Mouse (Mus musculus) neural tube, embryonic 10.5 days (tissue): ENCODE results near the gene Chmp6.

ENCODE experiments used
- DNase-seq: peaks from one replicate; pipeline ENCODE4 v3.0.0-alpha.2; 2017; ENCODE audit warnings: low spot score; ENCODE audit errors: extremely low spot score

Gene Chmp6

DNA sequence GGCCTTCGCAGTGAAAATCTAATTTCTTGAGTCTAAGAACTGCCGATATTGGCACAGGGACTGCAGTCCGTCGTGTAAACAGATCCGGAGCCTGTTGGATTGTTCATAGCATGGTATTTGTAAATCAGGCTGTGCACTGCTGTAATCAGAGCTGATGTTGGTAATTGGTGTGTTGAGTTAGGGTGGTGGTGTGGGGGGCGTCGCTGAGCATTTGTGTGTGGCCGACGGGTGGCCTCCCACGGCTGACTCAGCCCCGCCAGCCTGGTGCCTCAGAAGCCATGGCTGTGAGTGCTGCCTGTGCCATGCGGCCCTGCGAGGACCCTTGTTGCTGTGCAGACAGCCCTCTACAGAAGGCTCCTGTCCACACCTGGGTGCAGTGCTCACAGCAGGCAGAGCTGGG lies 43.3 kb downstream of the Chmp6 start:
- no peak for DNase-seq

DNA sequence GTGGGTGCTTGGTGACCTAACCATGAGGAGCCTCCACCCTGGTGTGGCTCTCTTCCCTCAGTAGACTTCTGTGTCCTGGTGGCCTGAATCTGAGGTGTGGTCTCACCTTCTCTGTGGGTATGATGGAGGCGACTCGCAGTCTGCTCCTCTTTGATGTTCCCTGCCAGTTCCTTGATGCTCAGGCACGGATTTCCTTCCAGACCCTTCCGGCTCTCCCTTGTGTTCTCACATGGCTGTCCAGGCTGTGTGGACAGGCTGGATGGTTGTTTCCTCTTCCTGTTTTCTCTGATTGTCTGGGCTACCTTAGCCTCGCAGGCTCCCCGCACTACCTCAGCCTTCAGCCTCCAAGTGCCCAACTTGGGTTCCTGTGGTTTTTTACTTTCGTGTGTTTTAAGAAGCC lies 45.6 kb downstream of the Chmp6 start:
- DNase-seq, result no peak

DNA sequence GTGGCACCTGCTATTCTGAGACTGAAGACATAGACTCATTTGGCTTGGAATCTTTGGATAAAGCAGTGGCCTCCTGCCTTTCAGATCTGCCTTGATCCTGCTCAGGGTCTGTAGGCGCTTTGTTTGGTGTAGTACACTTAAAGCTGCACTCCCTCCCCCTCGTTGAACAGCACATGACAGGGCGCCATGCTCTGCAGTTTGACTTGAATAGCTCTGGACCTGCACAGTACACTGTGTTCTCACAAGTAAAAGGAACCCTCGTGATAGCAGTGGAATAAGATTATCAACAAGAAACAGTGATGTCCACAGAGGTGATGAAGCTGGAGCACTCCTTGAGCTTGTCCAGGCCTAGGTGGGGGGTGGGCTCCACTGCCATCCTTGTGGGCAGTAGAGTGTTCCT lies 46.5 kb downstream of the Chmp6 start:
- DNase-seq, result no peak

DNA sequence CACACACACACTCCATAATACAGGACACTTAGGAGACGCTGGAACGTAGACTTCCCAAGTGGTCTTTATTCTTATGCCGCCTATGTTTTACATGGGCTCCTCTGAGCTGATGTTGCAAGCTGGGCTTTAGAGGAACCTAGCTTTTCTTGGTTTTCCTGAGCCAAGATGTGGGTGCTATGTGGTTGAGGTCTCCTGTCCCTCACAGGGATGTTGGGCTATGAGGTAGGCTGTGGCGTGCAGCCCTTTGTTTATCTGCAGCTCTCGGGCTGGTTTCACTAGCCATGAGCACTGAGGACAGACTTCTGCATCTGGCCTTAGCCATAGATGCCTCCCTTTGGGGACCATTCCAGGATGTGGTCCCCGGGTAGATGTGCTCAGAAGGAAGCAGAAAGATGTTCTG lies 47.4 kb downstream of the Chmp6 start:
- DNase-seq, result no peak

DNA sequence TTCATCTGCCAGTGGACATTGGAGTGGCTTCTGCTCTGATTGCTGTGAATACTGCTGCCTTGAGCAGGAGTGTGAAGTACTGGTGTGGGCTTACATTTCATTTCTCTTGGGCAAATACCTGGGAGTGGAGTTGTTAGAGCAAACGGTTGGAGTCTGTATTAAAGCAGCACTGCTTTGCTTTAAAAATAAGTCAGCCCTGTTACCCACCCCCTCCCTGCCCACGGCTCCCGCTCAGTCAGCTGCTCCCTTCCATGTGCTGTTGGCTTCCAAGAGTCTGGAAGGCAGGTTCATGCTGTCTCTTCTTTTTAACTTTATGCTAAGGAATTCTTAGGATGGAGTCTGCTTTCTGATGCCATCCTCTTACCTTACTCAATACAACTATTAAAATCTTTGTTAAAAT lies 48.3 kb downstream of the Chmp6 start:
- no peak for DNase-seq

DNA sequence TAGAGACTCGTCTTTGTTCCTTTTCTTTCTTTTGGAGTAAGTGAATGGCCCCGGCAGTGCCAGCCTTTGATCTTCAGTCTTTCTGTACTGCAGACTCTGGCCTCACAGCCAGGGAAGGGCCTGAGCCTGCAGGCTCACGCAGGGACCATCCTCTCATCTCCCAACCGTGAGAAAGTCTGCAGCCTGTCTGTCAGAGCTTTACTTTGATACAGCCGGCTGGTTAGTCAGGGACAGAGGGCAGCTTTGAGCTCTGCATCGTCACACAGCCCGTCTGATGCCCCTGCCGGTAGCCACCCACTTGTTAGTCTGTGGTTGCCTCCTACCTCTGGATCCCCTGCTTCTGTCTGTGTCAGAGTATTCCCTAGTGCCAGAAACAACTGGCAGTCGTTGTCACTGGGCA lies 51.8 kb downstream of the Chmp6 start:
- no peak for DNase-seq

DNA sequence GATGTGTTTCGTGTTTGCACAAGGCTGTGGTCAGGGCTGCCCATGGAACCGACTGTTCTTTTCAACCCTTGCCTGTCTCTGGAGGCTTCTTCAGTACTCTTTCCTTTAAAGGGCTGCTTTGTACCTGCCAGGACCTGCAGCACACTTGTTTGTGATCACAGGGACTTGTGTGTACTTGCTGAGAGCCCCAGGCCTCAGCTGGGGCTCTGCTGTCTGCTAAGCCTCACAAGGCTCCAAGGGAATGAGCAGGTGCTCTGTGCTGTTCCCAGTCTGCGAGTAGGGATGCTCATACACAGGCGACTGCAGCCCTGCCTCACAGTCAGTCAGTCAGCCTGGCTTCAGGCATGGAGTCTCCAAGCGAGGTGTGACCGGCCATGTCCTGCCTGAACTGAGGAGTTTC lies 53.1 kb downstream of the Chmp6 start:
- no peak for DNase-seq

DNA sequence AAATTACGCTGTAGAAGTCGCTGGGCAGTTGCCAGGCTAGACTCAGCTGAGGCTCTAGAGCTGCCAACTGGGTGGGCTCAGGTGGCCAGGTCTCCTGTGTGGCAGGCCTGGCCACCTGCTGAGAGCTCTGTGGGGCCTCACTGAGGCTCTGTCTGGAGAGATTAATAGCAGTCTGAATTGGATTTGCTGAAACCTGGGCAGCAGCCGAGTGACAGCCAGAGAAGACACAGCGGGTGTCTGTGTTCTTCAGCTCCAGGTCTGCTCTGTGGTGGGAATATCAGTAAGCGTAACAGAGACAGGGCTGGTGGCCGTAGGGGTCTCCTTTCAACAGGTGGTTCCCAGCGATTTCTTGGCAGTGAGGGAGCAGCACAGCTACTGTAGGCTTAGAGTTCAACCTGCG lies 54.2 kb downstream of the Chmp6 start:
- no peak for DNase-seq

DNA sequence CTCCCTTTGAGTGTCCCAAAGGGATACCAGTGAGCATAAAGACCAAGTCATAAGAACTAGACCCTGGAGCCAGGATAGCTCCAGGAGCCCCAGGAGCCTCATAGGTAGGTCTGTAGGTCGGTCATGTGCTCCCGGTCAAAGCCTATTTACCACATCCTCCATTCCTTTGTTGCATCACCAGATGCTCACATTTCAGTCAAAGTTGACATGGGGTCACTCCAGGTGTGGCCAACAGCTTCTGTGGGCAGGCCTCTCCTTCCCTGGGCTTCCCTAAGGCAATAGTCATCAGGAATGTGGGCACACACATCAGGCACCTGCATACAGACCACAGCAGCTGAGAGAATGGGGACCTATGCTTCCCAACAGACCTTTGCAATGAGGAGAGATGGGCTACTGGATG lies 54.7 kb downstream of the Chmp6 start:
- no peak for DNase-seq
